Mouse (Mus musculus) heart, postnatal 14 days (tissue): ENCODE measurements around the gene C8g. TPM values are rescaled to one million over a fixed set of nuclear protein-coding genes. Genes with fewer than 3 reads are reported as not detected.

Experiments used
- DNase-seq, 2 experiments: peaks; one replicate each; pipeline ENCODE4 v3.0.0; 2021 to 2022
- intact Hi-C: fragments of 180-260 bp; cut with DNase I; formaldehyde crosslinking; loops from one replicate; pipeline ENCODE4 v1.15.1; 2025
- total RNA-seq, 2 experiments: library from RNA; stranded (reverse); gene quantifications; 2 replicates each; pipeline ENCODE4 v1.2.3; 2021

Gene C8g
- total RNA-seq, 2 experiments from 2014 or later: 0.51 to 0.98 TPM

DNA sequence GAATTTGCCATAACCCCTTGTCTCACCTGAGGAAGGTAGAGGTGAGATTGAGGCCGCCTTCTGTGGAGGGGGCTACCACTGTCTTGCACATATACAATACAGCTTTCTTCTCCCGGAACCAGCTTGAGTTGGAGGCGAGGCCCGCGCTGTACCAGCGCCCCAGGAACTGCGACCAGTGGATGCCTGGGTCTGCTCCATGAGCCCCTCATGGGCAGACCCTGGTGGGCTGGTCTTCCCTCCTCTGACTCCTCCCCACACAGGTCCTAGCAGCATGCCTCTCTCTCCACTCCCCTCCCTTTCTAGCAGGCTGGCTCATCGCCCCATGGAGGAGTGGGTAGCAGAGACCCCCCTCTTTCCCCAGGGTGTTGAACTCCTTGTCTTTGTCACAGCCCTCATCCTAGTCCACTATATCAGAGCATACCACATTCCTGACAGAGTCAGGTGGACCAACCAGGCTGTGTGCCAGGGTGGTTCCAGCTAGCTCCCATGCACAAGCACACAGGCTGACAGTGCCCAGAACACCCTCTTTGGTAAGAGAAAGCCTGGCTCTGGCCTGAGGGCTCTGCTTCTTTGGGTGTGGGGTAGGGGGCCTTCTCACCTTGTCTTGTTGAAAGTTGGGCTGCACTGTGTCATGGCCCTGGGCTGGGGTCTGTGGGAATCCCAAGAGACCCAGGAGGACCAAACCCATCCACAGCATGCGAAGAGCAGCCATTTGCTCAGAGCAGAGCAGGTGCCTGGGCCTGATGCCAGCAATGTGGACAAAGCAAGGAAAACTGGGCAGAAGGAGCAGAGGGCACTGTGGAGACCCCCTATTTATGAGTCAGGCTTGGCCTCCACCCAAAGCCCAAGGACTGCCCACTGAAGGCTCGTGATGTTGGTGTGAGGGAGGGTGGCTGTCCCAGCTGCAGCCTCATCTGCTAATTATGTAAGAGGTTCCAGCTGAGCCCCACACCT is 32.3 kb downstream of the C8g start:
- DNase-seq: peak; percentile 49 to 65
- intact Hi-C loops: no loop called here

DNA sequence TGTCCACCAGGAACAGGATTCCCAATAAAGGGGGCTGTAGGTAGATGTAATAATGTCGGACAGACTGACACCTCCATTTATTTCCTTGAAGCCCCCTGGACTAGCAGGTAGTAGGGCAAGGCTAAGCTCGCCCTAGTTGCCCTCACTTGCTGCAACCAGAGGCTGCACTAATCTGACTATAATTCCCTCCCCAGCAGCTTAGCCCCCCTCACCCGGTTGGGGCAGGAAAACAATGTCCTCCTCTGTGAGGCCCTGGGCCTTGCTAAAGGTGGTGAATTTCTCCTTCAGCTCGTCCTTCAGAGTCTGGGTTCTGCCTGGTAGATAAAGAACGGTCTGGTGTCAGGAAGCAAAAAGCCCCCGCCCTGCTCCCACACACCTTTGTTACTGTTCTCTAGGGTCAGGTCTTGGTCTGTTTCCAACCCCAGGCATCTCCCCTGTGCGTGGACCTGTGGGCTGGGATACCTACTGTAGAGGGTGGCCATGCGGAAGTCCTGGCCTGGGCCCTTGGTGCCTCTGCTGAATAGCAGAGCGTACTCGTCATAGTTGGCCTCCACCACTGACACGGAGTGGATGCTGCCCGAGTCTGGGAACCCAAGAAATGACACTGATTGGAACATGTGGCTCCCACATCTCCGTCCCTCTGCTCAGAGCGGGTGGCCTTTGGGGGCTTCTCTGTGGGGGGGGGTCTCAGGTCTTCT is 33.8 kb downstream of the C8g start:
- intact Hi-C loops: no loop called here
- peak in 1 of 2 experiments; percentile 42 for DNase-seq

DNA sequence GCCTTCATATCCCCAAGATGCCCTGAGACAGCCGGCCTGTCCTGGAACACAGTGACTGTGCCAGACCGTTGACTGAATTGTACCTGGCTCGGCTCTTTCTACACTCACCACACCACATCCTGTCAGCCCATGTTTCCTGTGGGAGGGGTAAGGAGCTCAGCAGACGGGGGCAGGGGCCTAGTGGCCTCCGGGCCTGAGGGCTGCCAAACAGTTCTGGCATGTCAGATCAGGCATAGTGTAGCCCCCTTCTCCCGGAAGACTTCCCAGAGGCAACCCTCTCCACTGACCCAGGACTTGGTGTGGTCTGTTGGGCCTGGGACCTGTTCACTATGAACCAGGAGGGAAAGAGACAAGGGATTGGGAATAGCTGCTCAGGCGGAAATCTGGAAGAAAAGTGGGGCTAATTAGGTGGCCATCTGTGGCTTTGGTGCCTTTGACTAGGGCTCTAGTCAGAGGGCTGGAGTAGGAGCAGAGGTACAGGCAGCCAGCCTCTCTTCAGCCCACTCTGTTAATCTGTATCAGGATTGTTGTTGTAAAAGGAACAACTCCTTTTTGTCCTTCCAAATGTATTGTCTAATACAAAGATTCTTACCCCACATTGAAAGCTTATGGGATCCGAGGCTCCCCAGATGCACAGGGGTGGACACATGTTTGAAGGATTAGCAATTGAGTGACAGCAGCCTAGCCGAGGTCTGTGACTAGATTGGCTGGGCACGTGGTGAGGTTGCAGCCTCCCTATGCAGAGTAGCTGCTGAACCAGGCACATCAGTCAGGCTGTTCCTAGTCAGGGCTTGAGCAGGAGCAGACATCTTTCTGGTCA is 35.5 kb downstream of the C8g start:
- no peak for DNase-seq
- intact Hi-C loops: no loop called here

DNA sequence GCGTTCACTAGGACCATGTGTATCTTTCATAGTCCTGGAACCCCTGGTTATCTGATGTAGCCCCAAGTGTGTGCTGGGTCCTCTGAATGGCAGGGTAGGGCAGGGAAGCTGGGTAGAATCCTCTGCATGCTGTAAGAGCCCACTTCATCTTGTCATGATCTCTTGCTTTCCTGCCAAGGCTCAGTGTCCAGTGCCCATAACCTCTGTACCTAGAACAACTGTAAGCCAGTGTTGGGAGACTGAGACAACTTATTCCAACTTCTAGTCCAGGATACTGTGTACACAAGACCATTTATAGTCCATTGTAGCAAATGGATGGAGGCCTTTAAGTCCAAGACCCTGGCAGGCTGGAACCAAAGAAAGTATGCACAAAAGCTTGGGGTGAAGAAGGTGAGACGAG is 36.3 kb downstream of the C8g start:
- intact Hi-C loops: no loop called here
- no peak for DNase-seq

DNA sequence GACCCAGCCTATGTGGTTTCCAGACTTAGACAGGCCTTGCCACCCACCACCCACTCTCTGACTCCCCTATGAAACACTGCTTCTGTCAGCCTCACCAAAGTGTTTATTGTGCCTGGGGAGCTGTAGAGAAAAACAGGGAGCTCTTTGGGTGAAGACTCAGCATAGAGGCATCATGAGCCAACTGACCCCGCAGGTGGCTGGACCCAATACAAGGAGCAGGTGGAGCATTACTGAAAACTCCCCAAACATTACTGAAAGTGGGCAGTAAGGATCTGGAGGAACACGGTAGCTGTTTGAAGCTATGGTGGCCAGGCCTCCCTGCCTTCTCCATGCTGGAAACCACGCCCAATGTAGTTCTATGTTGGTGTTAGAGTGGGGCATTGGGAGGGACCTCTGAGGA is 37.9 kb downstream of the C8g start:
- intact Hi-C loops: no loop called here
- DNase-seq: no peak

DNA sequence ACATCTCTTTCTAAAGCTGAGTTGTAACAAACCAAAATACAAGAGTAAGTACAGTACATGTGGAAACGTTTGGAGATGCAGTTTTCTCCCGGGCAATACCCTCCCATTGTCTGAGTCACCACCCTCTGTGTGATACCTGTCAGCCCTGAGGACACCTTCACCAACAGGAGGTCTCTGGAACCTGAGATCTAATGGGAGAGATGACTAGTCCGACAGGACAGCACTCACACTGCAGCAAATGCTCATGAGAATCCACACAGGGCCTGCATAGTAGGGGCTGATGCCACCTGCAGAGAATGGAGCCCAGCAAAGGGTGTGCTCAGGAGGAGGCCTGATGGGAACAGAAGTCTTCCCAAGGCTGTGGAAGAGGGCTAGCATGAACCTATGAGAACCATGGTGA is 40.1 kb downstream of the C8g start:
- intact Hi-C loops: no loop called here
- DNase-seq: no peak

DNA sequence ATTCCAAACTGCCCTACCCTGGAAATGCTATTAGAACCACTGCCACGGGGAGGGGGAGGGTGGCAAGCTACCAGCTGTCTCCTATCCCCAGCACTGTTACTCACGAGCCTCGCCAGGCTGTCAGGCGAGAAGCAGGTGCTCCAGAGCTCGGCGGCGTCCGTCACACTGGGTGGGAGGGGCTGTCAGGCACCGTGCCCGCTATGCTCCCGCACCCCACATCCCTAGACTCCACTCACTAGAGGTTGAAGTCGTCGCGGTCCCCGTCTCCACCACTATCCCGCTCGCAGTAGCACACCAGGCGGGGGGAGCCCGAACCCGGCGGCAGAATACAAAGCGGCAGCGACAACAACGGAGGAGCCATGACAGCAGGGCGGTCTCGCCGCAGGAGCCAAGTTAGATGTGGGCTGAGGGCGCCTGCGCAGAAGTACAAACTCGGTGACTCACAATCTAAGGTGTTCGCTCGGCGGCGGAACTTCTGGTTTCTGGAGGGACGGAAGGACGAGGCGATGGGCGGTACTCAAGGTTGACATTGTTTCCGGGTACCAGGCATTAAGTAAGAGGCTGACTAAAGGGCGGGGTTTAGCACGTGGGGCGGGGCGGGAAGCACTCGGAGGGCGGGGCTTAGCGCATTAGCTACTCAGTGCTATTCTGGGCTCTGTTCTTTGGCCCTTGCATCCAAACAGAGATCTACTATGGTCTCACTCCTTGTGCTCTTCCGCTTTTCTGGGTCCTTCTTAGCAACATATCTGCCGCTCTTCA is 40.8 kb downstream of the C8g start, which contains the start of gene Paxx:
Gene Paxx, minus strand, starts transcription at position 544 of the 759 bp plus-strand sequence.
- intact Hi-C loops: no loop called here
- peak; percentile 89 to 90 for DNase-seq

DNA sequence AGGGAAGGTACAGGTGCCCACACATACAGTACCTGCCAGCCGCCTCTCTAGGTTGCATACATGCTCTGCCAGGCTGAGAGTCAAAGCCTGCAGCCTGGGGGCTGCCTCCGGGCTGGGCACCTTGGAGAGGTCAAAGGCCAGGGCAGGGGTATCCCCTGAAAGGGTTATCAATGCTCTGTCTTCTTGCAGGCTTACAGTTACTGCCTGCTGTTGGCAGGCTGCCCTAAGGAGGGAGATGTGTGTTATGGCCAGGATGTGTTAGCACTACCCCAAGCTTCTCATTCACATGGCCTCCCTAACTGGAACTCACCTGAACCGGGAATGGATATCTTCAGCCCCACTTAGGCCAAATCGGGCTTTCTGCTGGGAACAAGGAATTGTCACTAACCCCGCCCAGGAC is 41.4 kb downstream of the C8g start:
- intact Hi-C loops: no loop called here
- DNase-seq: peak; percentile 29 to 36

DNA sequence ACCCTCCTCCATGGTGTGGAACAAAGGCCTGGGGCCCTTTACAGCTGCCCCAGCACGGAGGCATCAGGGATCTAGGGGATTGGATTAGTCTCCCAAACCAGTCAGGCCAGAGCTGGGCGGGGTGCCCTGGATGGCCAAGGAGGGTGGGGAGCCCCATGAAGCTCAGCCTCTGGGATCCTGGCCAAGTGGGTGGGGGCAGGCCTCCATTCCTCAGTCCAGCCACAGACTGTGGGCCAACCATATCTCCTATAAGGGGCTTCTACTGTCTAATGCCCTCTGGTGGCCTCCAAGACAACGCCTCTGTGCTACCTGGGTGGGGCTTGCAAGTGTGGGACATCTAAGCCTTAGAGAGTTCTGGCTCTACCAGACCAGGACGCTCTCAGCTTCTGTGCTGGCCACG is 42.6 kb downstream of the C8g start:
- peak; percentile 63 to 65 for DNase-seq
- intact Hi-C loops: no loop called here

DNA sequence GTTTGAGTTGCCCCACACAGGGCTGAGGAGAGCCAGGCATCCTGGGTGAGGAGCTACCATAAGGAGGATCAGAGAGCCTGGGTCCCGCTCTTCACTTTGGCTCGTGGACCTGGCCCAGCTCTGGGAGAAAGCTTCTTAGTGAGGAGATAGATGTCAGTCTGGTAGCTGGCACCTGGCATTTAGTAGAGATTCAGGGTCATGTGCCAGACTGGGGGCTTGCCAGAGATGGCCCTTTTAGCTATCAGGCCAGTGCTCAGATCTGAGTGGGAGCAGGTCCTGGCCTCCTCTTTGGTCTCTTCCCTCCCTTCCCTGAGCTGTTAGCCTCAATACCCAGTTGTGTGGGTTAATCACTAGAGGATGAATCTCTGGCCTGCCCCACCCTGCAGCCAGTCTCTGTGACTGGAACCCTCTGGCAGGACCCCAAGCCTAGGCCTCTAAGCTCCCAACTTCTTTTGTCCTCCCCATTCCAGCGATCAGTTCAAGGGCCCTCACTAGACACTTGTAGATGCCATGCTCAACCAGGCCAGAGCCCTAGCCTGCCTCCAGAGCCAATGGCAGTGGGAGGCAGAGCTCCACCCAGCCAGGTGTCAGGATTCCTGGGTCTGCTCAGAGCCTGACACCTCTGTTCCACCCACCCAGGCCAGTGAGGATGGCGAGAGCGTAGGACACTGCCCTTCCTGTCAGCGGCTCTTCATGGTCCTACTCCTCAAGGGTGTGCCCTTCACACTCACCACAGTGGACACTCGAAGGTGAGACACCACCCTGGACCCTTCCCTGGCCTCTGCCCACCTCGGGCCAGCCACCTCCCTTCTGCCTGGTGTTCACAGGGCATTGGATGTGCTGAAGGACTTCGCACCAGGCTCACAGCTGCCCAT is 44.3 kb downstream of the C8g start:
- no peak for DNase-seq
- intact Hi-C loops: no loop called here

DNA sequence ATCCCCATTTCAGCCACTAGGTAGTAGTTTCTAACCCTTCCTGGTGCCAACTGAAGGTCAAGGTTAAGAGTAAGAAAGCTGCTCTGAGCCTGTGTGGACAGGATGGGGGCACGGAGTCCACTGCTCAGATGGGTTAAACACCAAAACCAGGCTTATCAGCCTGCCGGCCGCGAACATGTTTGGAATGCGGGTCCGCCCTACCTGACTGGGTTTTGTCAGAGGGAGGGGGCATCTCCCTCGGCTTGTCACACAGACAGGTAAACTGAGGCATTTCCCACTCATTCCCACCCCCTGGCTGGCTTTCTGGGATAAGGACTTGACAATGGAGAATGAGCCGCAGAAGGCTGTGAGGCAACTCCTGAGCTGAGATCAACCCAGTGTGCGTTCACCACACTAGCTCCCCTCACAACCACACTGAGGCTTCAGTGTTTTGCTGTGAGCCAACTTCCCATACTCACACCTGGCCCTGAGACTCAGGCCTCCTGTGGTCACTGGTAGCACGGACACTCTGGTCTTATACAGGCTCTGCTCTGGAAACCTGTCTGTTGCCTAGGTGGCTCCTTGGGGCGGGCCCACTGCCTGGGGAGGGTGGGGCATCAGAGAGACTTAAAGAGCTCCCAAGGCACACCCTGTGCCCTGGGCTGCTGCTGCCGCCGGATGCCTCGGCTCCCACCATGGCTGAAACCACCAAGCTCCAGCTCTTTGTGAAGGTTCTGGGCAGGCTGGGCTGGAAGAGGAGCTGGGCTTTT is 45.1 kb downstream of the C8g start, which contains the start of gene Clic3:
Gene Clic3, plus strand, starts transcription at position 634 of the 749 bp plus-strand sequence.
- DNase-seq: no peak
- intact Hi-C loops: no loop called here

DNA sequence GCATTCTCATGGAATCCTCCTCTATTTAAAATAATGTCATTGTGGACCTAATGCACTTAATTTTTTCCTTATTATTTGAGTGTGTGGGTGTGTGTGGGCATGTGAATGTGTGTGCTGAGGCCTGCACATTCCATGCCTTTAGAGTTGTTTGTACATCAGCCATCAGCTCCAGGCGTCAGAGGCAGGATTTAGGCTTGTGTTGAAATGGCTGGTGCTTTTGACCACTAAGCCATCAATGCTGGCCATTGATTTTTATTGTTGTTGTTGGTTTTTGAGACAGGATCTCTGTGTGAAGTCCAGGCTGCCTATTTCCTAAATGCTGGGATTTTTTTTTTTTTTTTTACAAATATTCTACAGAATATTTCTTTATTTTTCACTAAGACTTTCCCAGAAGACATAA is 48.6 kb downstream of the C8g start:
- DNase-seq: no peak
- intact Hi-C loops: no loop called here

DNA sequence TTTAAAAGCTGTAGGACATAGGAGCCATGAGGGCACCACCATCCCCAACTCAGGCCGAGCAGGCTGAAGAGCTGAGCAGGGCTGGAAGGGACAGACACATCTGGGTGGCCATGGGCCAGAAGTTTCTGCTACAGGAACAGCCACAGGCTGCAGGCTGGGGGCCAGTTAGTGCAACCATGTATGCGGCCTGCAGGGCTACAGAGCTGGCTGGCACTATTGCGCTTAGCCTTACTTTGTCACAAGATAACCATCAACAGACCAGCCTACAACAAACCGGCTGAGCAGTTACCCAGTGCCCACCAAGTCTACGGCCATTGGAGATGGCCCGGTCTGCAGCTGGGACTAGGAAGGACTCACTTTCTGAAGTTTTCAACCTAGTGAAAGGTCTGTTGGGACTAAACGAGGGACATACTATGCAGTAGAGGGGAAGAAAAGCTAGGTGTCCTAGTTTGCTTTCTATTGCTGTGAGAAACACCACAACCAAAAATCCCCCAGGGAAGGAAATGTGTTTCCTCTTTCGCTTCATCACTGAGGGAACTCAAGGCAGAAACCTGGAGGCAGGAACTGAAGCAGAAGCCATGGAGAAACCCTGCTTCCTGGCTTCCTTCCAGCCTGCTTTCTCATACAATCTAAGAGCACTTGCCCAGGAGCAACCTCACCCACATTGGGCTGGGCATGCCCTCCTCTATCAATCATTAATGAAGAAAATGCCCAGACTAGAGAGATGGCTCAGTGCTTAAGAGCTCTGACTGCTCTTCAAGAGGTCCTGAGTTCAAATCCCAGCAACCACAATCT is 50.5 kb downstream of the C8g start:
- intact Hi-C loops: no loop called here

More for the DNA sequence above, 50.5 kb downstream of the C8g start:
- DNase-seq: no peak
